Mouse (Mus musculus): ENCODE results near the gene Sbno2. TPM values are rescaled to one million over a fixed set of nuclear protein-coding genes. Genes with fewer than 3 reads are reported as not detected.
A peak's percentile ranks its signal among the peaks of the same experiment; 100 is the strongest.

Sbno2 gene
- total RNA-seq, 1 experiment from 2014 or later, result 73.2 TPM

DNA sequence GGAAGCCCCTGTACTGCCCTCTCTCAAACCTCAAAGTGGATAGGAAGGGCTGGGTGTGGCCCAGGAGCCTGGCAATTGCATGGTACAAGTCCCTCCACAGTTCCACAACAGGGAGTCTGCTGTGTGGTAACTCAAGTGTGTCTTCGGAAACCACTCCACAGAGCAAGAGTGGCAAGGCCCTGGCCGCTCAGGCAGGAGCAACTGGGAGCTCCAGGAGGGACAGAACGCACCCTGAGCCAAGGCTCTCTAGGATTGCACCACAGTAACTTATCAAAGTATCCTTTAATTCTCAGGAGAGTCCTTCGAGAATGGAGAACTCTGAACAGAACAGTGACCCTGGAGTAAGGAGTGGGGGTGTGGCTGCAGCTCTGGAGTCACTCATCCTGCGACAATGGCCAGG, 69.7 kb downstream of the Sbno2 start:
- no peak for DNase-seq

DNA sequence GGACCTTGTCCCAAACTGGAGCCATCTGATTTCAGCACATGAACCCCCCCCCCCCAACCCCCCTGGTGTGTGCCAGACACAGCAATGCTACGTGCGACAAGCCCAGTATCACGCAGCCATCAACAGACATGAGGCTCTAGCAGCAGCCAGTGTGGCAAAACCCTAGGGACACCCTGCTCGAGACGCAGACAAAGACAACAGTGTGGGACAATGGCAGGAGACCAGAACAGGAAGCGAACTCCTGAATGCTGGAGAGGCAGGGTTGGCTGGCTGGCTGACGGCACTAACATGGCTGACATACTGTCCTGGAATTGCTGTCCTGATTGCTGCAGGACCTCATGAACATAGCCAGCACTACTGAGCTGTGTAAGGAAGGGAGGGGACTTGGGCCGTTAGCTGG, 70.2 kb downstream of the Sbno2 start:
- DNase-seq, result no peak

DNA sequence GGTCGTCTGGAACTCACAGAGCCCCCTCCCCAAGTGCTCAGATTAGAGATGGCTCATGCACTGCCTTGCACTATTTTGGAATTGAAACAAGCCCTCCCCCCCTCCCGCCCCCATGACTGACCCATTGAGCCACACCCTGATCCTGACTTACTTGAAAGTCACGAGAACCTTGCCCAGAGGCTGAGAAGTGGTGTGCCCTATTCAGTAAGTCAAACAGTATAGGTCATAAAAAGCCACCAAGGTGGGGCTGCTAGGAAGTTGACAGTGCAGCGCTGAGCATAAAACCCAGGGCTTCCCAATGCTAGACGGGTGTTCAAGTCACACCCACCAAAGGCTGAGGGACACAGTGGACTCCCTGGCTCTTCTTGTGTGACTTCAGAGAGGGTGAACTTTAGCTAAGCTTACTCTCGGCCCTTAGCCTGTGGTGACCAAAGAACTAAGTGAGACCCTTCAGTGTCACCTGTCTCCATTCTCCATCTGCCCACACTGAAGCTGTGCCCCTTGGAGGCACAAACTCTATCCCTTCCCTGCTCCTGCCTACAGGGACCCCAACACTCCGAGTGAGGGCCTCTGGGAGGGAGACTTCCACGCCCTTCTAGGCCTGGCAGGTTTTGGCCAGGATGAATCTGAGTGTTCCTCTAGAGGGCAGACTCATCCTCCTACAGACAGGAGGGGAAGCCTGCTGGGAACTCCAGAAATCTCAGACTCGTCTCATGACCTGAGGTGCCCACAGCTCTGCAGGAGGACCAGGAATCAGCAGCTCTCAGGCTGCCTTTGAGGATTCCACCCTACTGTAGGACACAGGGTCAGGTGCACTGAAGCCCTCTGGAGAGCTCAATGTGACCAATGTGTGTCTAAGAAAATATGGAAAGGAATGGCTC, 71.6 kb downstream of the Sbno2 start:
- no peak for DNase-seq

DNA sequence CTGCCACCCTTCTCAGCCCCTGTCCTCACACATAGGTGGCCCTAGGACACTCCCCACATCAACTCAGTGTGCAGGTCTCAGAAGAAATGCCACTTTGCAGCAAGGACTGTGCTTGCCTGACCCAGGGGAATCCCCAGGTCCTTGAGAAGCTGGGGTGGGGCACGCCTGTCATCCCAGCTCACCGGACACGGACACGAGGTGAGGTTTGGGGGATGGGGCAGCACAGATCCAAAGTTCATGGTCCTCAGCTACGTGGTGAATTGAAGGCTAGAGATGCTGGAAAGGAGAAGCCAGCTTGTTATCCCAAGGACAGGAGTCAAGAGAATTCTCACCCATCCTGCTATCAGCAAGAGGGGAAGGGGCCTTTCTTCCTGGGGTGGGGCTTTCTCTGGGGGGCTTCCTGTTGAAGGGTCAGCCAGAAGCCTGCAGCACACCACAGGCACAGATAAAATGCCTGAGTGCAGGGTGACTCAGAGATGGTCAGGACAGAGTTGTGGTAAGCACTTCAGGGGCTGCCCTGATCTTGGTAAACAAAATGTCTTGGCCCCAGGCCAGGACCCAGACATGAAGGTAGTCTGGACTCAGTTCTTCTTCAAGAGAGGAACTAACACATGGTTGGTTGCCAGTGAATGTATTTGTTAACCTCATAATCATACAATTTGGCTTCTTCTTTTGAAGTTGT, 72.4 kb downstream of the Sbno2 start:
- peak; percentile 71 for DNase-seq

DNA sequence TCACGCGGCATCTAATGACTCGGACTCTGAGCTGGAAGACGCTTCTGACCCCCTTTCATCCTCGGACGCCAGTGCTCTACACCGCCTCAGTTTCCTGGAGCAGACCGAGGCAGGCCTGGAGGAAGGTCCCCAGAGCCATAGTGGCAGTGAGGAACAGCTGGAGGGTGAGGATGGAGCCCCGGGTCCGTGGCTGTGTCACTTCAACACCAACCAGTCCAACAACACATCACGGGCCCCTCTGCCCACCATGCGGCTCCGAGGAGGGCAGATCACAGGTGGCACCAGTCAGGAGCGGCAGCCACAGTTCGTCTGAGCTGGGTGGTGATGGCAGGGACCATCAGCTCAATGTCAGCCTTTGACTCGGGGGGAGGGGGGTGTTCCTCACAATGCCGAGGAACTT, 74.6 kb downstream of the Sbno2 start:
- no peak for DNase-seq

DNA sequence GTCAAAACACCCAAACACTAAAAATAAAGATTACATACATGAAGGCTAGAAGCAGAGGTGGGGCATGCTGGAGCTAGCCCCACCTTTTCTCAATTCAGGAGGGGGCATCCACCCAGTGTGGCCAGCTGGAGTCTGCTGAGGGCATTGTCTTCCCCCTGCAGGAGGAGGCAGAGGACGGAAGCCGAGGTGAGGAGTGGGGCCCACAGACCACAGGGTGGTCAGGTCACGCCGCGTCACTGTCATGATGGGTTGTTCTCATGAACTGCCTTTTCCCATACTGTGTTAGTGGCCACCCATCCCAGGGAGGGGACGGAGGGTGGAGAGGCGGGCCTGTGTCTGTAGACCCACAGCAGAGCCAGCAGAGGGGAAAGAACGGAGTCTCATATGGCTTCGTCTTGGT, 75.2 kb downstream of the Sbno2 start:
- DNase-seq, result no peak

DNA sequence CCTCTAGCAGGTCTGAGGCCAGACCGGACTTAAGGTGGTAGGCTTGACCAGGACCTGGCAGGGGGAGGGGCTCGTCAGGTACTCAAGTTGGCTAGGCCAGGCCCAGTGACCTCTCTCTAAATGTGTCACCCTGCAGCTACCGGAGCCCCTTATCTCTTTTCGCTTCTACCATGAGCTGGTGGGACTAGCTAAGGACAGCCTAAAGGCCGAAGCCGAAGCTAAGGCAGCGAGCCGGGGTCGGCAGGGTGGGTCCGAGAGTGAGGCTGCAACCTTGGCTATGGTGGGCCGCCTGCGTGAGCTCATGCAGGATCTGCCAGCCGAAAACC, 76.9 kb downstream of the Sbno2 start:
- DNase-seq, result no peak

DNA sequence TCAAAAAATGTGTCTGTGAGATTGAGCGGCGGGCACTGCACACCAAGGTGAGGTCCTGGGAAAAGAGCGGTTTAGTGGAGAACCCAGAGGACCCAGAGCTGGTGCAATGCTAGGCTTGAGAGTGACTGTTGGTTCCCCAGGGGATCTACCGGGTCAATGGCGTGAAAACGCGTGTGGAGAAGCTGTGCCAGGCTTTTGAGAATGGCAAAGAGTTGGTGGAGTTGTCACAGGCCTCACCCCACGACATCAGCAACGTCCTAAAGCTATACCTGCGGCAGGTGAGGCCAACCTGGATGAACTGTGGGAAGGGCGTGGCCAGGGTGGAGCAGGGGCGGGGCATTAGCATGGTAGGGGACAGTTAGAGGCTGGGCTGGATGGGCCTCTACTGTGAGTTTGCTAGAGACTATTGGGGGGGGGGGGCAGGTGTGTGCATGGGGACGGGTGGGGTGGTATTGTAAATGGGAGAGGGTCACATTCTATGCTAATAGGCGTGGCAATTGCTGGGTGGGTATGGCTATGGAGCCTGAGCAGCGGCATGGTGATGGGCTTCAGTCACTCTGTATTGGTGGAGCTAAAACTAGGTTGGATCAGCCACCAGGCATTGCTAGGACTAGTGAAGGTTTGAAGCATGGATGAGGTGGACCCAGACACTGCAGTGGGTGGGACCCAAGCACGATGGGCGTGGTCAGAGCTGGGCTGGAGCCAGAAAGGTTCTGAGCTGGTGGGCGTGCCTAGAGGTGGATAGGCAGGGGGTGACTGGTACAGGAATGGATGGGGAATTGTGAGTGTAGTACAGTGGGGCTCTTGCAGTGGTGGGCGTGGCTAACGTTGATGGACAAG, 77.5 kb downstream of the Sbno2 start:
- no peak for DNase-seq

DNA sequence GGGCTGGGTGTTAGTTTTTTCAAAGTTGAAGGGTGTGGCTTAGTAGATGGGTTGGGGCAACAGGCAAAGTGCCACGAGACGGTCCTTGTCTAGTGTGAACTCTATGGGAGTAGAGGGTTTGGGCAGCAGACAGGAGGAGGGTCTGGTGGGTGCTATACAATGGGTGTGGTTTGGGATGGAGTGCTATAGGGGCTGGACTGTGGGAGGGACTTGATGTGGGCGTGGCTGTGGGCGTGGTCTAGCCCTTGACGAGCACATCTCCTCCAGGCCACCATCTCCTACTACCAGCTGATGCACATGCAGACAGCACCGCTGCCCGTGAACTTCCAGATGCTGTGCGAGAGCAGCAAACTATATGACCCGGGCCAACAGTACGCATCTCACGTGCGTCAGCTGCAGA, 79.5 kb downstream of the Sbno2 start:
- DNase-seq, result no peak

DNA sequence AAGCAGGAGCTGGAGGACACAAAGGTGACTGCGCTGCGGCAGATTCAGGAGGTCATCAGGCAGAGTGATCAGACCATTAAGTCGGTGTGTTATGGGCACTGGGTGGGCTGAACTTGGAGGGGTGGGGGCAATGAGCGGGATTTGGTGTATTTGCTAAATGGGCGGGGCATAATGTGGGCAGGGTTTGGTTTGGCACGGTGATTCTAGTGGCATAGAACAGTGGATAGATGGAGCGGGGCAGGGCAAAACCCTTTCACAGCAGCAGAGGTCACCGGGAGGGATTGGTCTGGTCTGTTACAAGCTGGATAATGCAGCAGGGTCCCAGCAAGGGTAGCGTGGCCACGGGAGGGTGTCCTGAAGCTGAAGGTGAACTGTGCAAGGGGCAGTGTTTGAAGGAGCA, 79.9 kb downstream of the Sbno2 start:
- no peak for DNase-seq

DNA sequence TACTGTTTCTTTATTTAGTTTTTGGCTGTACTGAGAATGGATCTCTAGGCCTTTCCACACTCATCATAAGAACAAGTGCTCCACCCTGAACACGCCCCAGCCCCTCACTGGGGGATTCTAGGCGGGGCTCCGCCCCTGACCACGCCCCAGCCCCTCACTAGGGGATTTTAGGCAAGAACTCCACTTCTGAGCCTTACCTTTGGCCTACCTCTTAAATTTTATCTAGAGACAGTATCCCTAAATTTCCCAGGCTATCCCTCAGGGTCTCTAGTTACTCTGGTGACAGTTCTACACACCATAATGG, 80.4 kb downstream of the Sbno2 start:
- DNase-seq, result no peak

DNA sequence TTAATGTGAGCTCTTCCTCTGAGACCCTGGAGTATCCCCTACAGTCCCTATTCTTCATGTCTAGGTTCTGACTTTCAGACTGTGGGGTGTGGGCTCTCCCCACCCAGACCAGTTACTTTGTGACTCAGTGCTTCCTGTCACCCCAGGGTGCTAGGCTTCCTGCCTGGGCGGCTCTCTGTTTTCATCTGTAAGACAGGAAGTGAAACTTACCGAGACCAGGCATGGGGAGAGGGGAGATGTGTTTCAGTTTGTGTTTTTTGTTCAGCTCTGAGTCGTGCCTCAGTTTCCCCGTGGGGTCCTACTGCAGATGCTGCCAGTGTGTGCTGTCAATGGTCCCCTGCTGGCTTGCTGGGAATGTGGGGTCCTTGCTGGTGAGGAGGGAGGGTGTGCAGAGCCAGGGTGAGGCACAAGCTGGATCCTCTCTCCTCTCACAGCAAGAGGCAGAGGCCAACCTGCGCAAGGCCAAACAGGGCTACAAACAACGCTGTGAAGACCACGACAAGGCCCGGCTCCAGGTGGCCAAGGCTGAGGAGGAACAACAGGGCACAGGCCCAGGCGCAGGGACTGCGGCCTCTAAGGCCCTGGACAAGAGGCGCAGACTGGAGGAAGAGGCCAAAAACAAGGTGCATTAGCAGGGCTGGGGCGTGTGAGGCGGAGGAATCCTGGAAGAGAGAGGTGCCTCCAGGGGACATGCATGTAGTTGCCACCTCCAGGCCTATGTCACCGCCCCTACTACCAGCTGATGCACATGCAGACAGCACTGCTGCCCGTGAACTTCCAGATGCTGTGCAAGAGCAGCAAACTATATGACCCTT, 80.9 kb downstream of the Sbno2 start:
- no peak for DNase-seq

DNA sequence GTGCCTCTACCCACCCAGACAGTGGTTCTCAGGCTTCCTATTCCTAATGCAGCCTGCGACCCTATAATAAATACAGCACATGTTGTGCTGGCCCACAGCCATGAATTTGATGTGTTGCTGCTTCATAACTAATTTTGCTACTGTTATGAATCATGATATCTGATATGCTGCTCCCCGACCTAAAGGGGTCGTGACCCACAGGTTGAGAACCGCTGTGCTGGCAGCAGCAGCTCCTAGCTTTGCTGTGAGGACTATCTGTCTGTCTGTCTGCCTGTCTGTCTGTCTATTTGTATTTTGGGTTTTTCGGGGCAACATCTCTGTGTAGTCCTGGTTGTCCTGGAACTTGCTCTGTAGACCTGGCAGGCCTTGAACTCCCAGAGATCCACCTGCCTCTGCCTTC, 81.6 kb downstream of the Sbno2 start:
- DNase-seq, result no peak

DNA sequence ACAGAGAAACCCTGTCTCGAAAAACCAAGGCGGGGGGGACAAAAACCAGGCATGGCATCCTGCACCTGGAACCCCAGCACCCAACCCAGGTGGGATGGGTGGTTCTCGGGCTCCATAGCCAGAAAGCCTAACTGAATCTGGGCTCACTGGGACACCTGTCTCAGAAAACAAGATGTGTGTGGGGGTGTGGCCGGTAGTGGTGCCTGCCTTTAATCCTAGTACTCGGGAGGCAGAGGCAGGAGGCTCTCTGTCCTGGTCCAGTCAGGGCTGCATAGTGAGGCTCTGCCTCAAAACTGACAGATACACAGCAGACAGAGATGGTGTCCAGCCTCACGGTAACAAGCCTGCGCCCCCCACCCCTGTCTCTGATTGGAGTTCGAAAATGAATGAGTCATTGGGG, 82.6 kb downstream of the Sbno2 start:
- DNase-seq, result no peak

DNA sequence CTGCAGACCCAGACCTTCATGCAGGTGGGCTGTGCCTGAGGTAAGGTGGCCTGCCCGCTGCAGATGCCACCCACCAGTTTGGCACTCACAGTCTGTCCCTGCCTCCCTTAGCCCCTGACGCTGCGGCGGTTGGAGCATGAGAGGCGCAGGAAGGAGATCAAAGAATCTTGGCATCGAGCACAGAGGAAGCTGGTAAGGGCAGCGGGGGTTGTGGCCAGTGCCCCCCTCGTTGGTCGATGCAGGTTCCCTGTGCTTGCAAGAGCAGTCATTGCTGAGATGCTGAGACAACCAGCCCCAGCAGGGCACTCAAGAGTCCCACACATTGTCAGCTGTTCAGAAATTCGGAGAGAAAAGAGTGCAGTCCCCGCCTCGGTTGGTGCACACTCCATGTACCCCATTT, 83.2 kb downstream of the Sbno2 start:
- DNase-seq, result no peak

DNA sequence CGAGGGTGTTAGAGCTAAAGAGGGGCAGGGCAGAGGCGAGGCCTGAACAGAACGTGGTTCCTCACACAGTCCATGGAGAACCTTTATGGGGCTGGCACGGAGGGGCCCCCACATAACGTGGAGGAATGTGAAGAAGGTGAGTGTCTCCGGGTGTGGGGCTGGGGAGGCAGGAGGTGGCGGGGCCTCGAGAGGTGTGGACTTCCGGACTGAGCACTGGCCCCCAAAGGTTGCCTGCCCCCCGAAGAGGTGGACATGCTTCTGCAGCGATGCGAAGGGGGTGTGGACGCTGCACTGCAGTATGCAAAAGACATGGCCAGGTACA, 84.1 kb downstream of the Sbno2 start:
- no peak for DNase-seq

DNA sequence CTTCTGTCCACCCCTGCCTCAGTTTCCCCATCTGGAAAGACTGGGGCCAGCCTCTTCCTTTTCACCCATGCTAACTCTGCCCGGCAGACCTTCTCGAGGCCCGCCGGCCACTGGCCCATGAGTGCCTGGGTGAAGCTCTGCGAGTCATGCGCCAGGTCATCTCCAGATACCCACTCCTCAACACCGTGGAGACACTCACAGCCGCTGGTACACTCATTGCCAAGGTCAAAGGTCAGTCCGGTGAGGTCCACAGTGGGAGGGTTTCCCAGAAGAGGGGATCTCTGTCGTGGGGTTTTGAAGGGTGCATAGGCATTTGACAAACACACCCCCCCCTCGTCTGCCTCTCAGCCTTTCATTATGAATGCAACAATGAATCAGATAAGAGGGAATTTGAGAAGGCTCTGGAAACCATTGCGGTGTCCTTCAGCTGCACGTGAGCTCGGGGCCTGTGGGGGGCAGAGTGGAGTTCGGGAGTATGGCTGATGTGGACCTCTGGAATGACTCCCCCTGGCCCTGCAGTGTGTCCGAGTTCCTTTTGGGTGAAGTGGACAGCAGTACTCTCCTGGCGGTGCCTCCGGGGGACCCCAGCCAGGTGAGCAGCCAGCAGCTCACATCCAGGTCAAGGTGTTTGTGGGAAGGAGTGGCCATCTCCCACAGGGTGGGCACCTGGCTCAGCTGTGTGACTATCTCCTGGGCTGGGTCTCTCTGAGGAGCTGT, 84.6 kb downstream of the Sbno2 start:
- DNase-seq, result no peak

DNA sequence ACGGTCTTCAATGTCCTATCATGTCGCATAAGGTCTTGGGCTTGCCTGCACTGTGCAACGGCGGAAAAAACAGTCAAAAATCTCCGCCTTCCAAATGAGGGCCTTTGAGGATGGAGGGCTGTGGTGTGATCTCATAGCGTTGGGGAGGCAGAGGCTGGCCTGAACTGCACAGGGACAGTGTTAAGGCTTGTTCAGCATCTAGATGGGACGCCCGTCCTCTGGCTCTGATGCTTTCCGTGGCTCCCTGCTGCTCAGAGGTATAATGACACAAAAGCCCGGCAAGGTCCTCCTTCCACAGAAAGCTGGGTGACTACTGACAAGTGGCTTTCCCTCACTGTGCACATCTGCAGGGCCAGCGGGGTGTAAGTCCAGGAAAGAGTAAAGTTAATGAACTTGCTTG, 85.2 kb downstream of the Sbno2 start:
- no peak for DNase-seq

DNA sequence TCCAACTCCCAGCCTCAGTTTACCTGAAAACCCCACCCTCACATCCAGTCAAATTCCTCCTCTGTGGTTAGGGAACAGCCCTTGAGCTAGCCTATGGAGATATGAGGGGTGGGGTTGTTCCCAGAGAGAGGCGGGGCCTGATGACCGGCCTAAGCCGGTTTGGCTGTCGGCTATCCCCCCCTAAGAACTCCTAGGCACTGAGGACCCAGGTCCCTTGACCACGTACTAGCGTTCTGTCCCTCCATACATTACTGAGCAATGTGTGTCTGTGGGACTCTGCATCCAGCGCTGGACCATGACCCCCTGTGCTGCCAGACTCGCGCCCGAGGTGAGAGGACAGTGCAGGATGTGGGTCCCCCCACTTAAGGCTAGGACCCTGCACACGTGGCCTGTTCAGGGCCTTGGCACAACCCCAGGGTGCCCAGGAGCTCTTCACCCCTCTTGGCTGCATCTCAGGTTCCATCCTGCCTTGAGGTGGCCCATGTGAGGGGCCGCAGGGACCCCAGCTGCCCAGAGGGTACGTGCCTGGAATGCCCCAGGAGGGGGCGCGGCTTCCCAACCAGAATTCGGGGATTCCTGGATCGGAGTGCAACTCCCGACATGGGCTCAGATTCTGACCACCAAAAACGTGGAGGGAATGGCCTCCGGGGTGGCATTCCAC, 85.8 kb downstream of the Sbno2 start:
- no peak for DNase-seq

DNA sequence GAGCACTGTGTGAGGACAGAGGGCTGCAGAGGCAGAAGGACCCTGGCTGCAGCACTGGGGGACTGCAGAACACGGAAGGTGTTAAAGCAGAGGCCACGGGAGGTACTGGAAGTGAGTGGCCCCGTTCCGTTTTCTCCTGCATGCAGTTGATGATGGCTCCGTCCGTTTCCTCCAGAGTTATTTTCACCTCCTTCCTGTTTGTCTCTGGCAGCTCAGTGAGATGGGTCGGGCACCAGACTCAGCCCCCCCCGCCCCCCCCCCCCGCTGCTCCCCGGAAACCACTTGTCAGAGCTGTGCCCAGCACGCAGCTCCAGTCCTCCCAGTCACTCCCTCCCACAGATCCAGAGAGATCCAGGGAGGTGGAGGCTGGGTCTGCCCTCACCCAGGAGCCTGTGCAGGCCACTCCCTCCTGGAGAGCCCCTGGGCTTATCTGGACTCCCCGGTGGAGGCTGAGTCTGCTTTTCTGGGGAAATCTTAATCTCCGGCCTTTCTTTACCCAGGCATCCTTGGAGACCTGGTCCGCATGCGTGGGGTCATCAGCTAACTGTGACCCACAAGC, 86.6 kb downstream of the Sbno2 start:
- no peak for DNase-seq

DNA sequence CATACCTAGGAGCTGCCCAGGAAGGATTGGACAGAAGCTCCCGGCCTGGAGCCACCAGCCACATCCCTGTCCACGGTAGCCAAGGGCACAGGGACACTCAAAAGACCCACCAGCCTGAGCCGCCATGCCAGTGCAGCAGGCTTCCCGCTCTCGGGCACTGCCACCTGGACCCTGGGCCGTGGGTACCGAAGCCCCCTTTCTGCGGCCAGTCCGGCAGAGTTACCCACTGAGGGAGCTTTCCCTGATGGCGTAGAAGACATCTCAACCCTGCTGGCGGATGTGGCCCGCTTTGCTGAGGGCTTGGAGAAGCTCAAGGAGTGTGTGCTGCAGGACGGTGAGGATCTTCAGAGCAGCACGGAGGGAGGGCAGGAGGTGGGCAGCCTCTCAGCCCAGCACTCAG, 87.6 kb downstream of the Sbno2 start:
- no peak for DNase-seq

Measured in adrenal gland, postnatal 25 days (tissue).